Mouse (Mus musculus) hindbrain, embryonic 10.5 days (tissue): Measurements from ENCODE around the gene Olfr212. TPM values are rescaled to one million over a fixed set of nuclear protein-coding genes. Genes with fewer than 3 reads are reported as not detected.
"Not testable (repeated sequence)": the region's sequence is repeated elsewhere in the genome, so short reads cannot be mapped to it uniquely, and the experiment has no call there.

Experiments
- DNase-seq: peaks from one replicate; pipeline ENCODE4 v3.0.0-alpha.2; 2017; ENCODE audit warnings: low spot score
- H3K27ac ChIP-seq: fragments of 300-500 bp; sonication (generic); 2 replicates; pipeline ENCODE4 v1.5.1; 2016; ENCODE audit warnings: mild to moderate bottlenecking, moderate library complexity
- H3K27me3 ChIP-seq: fragments of 300-500 bp; sonication (generic); 2 replicates; pipeline ENCODE4 v1.6.1; 2016; ENCODE audit warnings: mild to moderate bottlenecking; ENCODE audit not compliant: poor library complexity, insufficient read depth, severe bottlenecking
- H3K36me3 ChIP-seq: fragments of 300-500 bp; sonication (generic); 2 replicates; pipeline ENCODE4 v1.6.1; 2016; ENCODE audit warnings: mild to moderate bottlenecking, moderate library complexity
- H3K4me1 ChIP-seq: fragments of 300-500 bp; sonication (generic); replicated peaks from 2 replicates; pipeline ENCODE4 v1.6.1; 2016; ENCODE audit warnings: mild to moderate bottlenecking
- H3K4me3 ChIP-seq: fragments of 300-500 bp; sonication (generic); 2 replicates; pipeline ENCODE4 v1.5.1; 2016; ENCODE audit warnings: mild to moderate bottlenecking, moderate library complexity
- H3K9me3 ChIP-seq: fragments of 300-500 bp; sonication (generic); 2 replicates; pipeline ENCODE4 v1.6.1; 2016; ENCODE audit warnings: mild to moderate bottlenecking, moderate library complexity
- WGBS: fragments of 180-500 bp; shearing (Covaris S2); methylation state at CpG from one replicate; pipeline ENCODE4 v1.1.7; 2016; 5-methylcytosine and 5-hydroxymethylcytosine counted together
- polyA plus RNA-seq: library from polyadenylated mRNA; unstranded; fragments of >200 nt; fragmentation: Nextera tagmentation; extraction: Ambion mirVana; gene quantifications from 2 replicates; pipeline ENCODE4 v1.2.1, GENCODE M21; 2016

Olfr212 gene
- polyA plus RNA-seq, 1 experiment from 2014 or later: not detected

DNA sequence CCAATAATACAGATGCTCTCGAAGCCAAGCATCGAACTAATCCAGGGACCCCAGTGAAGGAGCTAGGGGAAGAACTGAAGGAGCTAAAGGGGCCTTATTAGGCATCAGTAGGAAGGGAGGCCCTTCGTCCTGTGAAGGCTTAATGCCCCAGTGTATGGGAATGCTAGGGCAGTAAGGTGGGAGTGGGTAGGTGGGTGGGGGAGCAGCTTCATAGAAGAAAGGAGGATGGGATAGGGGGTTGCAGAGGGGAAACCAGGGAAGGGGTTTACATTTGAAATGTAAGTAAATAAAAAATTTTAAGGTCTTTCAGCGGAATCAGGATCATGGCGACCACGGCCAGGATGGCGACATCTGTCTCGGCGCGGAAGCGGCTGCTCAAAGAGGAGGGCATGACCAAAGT, 44.5 kb downstream of the Olfr212 start, which contains the start of gene Gm5580:
Gene Gm5580 (plus strand): TSS at position 301 of the 400 bp plus-strand sequence.
- H3K27ac ChIP-seq, H3K9me3 ChIP-seq, H3K4me1 ChIP-seq, H3K4me3 ChIP-seq, H3K36me3 ChIP-seq, H3K27me3 ChIP-seq, DNase-seq: not testable (repeated sequence)
- WGBS: 94% methylated on average over 11 of the region's 11 CpGs

DNA sequence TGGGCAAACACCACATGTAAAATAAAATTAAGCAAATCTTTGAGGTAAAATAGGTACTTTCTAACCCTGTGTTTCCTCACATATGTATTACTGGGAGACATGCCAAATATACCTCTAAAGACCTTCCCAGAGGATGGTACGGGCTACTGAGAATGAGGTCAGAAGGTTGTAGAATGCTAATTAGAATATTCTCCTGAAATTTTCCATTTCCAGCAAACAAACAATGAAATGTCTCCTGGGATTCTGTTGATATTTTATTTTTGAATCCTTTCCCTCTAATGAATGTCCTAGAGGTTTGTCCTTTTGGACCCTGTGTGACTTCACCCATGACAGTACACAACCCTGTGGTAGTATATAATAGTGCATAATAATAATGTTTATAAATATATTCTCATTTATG, 47.6 kb downstream of the Olfr212 start, which contains the start of gene Olfr214:
Gene Olfr214 (plus strand): TSS at position 301 of the 400 bp plus-strand sequence.
- Histone ChIP-seq H3K9me3 (no peaks in the 10 kb centered on the region), H3K4me3 (no peak within 1 kb of the TSS), H3K36me3 (no peaks in the 10 kb centered on the region), H3K27ac (no peak within 1 kb of the TSS), H3K27me3 (no peaks in the 10 kb centered on the region), H3K4me1 (no peaks in the 10 kb centered on the region)
- no peak for DNase-seq
- WGBS: 85% methylated on average over 1 of the region's 1 CpGs

DNA sequence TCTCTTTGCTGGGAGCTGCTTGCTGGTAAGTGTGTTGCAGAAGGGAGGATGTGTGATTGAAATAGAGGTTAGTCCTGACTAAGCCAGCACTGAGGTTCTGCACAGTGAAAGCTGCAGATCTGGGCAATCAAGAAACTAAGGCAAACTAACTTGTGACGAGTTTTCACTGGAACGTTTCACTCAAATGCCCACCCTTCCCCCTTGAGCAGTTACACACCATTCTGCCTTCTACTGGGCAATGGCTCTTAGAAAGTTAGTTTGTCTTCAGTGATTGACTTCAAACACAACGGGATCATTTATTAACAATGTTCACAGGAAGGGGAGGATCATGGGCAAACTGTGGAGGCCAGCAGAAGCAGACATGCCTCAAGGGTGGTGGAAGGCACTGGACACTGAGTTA, 48.6 kb downstream of the Olfr212 start:
- 73% methylated on average over 3 of the region's 3 CpGs for WGBS
- DNase-seq: no peak
- no peaks in the 10 kb centered on the region for H3K4me1 ChIP-seq
- H3K36me3 ChIP-seq: no peaks in the 10 kb centered on the region
- no peak overlapping the region for H3K4me3 ChIP-seq
- H3K27ac ChIP-seq: no peak overlapping the region
- H3K9me3 ChIP-seq: no peaks in the 10 kb centered on the region
- H3K27me3 ChIP-seq: no peaks in the 10 kb centered on the region

Other genes with a start within 250 kb of the Olfr212 start
- 7.4 TPM in 2 replicates for gene Zfand4, start 242.3 kb upstream of the Olfr212 start, polyA plus RNA-seq
- 31.2 and 42.0 TPM in 2 replicates for gene March8, start 168.5 kb upstream of the Olfr212 start, polyA plus RNA-seq
- gene Alox5, start 45.3 kb upstream of the Olfr212 start, polyA plus RNA-seq: 1.1 and 1.6 TPM in 2 replicates
- not detected in 2 replicates for gene Olfr211, start 17.4 kb upstream of the Olfr212 start, polyA plus RNA-seq
- not detected in 2 replicates for gene Olfr213, start 31.9 kb downstream of the Olfr212 start, polyA plus RNA-seq
- 0.81 and 0.94 TPM in 2 replicates for gene Gm5580, start 44.6 kb downstream of the Olfr212 start, polyA plus RNA-seq
- gene Olfr214, start 47.7 kb downstream of the Olfr212 start, polyA plus RNA-seq: not detected in 2 replicates
- not detected in 2 replicates for gene Olfr215, start 77.7 kb downstream of the Olfr212 start, polyA plus RNA-seq
- gene Zfp422, start 122.5 kb downstream of the Olfr212 start, polyA plus RNA-seq: 255 and 278 TPM in 2 replicates
- 14.7 and 16.1 TPM in 2 replicates for gene Depp1, start 144.1 kb downstream of the Olfr212 start, polyA plus RNA-seq
- gene Rassf4, start 167.4 kb downstream of the Olfr212 start, polyA plus RNA-seq: 60.9 and 61.9 TPM in 2 replicates
- gene Tmem72, start 210.4 kb downstream of the Olfr212 start, polyA plus RNA-seq: 0.06 and 0.08 TPM in 2 replicates